Mouse (Mus musculus) bone marrow, adult 2 months (tissue): ENCODE results near the gene Syn3.

Source experiments
- CTCF ChIP-seq: fragments of 200-500 bp; IDR thresholded peaks from 2 replicates; pipeline ENCODE4 v1.5.1; 2011; ENCODE audit warnings: low read length, control low read depth; ENCODE audit not compliant: control insufficient read depth, insufficient read depth
- POLR2A ChIP-seq: fragments of 200-500 bp; IDR thresholded peaks from 2 replicates; pipeline ENCODE4 v1.6.1; 2011; ENCODE audit warnings: low read depth, mild to moderate bottlenecking, control low read depth, low read length, borderline replicate concordance; ENCODE audit not compliant: control insufficient read depth

- TF ChIP-seq POLR2A (no peak), CTCF (0 out of 2 replicates have a peak, but pooled peaks have one; percentile 26)
Measured at GRCm38 (mm10) chr10:86452326-86452995, 46.2 kb downstream of the Syn3 start.
